Mouse (Mus musculus): ENCODE data around the gene Retreg3.

- TF ChIP-seq CTCF (IDR thresholded peaks at IDR 0.05; ENCODE audit: low read depth) (no peak), EP300 (IDR thresholded peaks at IDR 0.05; ENCODE audit: low read depth) (no peak)
Measured at GRCm38 (mm10) chr11:101134217-101134865, 14.6 kb upstream of the Retreg3 start.

Measured in liver, embryonic 14.5 days (tissue).